Mouse (Mus musculus) forebrain, embryonic 16.5 days (tissue): ENCODE measurements around the gene Slc39a9. TPM values are rescaled to one million over a fixed set of nuclear protein-coding genes. Genes with fewer than 3 reads are reported as not detected.

Experiments used
- ATAC-seq: fragments of 200-750 bp; cut with Nextera tagmentation; 2 replicates; pipeline ENCODE4 v1.8.0; 2017; ENCODE audit warnings: mild to moderate bottlenecking, moderate library complexity
- H3K27ac ChIP-seq: fragments of 300-500 bp; sonication (generic); 2 replicates; pipeline ENCODE4 v1.5.1; 2014; ENCODE audit warnings: low read length, control low read depth
- H3K27me3 ChIP-seq: fragments of 300-500 bp; sonication (generic); replicated peaks from 2 replicates; pipeline ENCODE4 v1.6.1; 2014; ENCODE audit warnings: low read length; ENCODE audit not compliant: control insufficient read depth, insufficient read depth
- H3K36me3 ChIP-seq: fragments of 300-500 bp; sonication (generic); 2 replicates; pipeline ENCODE4 v1.6.1; 2014; ENCODE audit not compliant: control insufficient read depth, insufficient read depth
- H3K4me1 ChIP-seq: fragments of 300-500 bp; sonication (generic); replicated peaks from 2 replicates; pipeline ENCODE4 v1.6.1; 2014; ENCODE audit warnings: low read length; ENCODE audit not compliant: control insufficient read depth, insufficient read depth
- H3K4me2 ChIP-seq: fragments of 300-500 bp; sonication (generic); 2 replicates; pipeline ENCODE4 v1.6.1; 2014; ENCODE audit warnings: mild to moderate bottlenecking, low read length, control low read depth
- H3K4me3 ChIP-seq: fragments of 300-500 bp; sonication (generic); replicated peaks from 2 replicates; pipeline ENCODE4 v1.5.1; 2014; ENCODE audit warnings: mild to moderate bottlenecking, low read length, control low read depth
- H3K9ac ChIP-seq: fragments of 300-500 bp; sonication (generic); replicated peaks from 2 replicates; pipeline ENCODE4 v1.6.1; 2014; ENCODE audit warnings: low read depth, low read length, control low read depth
- H3K9me3 ChIP-seq: fragments of 300-500 bp; sonication (generic); 2 replicates; pipeline ENCODE4 v1.6.1; 2016; ENCODE audit warnings: low read length; ENCODE audit not compliant: control insufficient read depth
- WGBS: fragments of 180-500 bp; shearing (Covaris S2); extraction: QIAGEN DNeasy Blood & Tissue Kit; methylation state at CpG from one replicate; pipeline ENCODE4 v1.1.7; 2014; 5-methylcytosine and 5-hydroxymethylcytosine counted together
- polyA plus RNA-seq: library from polyadenylated mRNA; unstranded; fragments of >200 nt; fragmentation: Nextera tagmentation; extraction: Ambion mirVana; gene quantifications from 2 replicates; pipeline ENCODE4 v1.2.1, GENCODE M21; 2015

Gene Slc39a9
- polyA plus RNA-seq, 1 experiment from 2014 or later: 30.6 TPM

- peaks cover 38% of the 10 kb centered on the region for H3K4me1 ChIP-seq
- peak; percentile 75 for ATAC-seq
- H3K4me2 ChIP-seq: peak overlapping the region; percentile 89
- no peaks in the 10 kb centered on the region for H3K9me3 ChIP-seq
- 2% methylated on average over 39 of the region's 48 CpGs for WGBS
- H3K27ac ChIP-seq: peak overlapping the region; percentile 90
- H3K4me3 ChIP-seq: peak overlapping the region; percentile 99
- H3K9ac ChIP-seq: peak overlapping the region; percentile 98
- H3K36me3 ChIP-seq: peaks cover 20% of the 10 kb centered on the region
- no peaks in the 10 kb centered on the region for H3K27me3 ChIP-seq
Measured at GRCm38 (mm10) chr12:80642725-80643692, 674 bp upstream of the Slc39a9 start.

- 9% methylated on average over 18 of the region's 18 CpGs for WGBS
- H3K9ac ChIP-seq: peak overlapping the region; percentile 65
- H3K4me2 ChIP-seq: peak overlapping the region; percentile 93
- H3K4me1 ChIP-seq: peaks cover 41% of the 10 kb centered on the region
- H3K4me3 ChIP-seq: peak overlapping the region; percentile 99
- no peaks in the 10 kb centered on the region for H3K9me3 ChIP-seq
- peaks cover 12% of the 10 kb centered on the region for H3K36me3 ChIP-seq
- H3K27ac ChIP-seq: no peak overlapping the region
- H3K27me3 ChIP-seq: no peaks in the 10 kb centered on the region
- ATAC-seq: no peak
Measured at GRCm38 (mm10) chr12:80644506-80644868, 804 bp downstream of the Slc39a9 start.

DNA sequence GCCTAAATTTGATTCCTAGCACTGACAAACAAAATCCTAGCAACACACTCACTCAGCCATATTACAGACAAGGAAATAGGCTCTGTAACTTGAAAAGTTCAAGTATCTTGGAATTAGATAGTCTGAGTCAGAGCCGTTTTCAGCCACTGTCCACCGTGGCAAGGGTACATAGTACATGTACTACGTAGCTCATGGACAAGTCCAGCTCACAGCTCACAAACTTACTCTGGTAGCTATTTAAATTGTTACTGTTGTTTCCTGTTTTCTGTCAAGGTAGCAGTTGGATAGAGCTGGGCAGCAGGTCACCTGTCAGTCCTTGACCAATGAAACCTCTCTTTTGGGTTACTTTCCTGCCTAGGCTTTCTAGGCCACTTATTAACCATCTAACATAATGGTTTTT, 2.7 kb downstream of the Slc39a9 start:
- Histone ChIP-seq H3K9me3 (no peaks in the 10 kb centered on the region), H3K27ac (no peak overlapping the region), H3K4me3 (no peak overlapping the region), H3K36me3 (no peaks in the 10 kb centered on the region), H3K27me3 (no peaks in the 10 kb centered on the region), H3K4me2 (peak overlapping the region; percentile 93), H3K9ac (no peak overlapping the region), H3K4me1 (peaks cover 41% of the 10 kb centered on the region)
- 94% methylated on average over 3 of the region's 3 CpGs for WGBS
- no peak for ATAC-seq

DNA sequence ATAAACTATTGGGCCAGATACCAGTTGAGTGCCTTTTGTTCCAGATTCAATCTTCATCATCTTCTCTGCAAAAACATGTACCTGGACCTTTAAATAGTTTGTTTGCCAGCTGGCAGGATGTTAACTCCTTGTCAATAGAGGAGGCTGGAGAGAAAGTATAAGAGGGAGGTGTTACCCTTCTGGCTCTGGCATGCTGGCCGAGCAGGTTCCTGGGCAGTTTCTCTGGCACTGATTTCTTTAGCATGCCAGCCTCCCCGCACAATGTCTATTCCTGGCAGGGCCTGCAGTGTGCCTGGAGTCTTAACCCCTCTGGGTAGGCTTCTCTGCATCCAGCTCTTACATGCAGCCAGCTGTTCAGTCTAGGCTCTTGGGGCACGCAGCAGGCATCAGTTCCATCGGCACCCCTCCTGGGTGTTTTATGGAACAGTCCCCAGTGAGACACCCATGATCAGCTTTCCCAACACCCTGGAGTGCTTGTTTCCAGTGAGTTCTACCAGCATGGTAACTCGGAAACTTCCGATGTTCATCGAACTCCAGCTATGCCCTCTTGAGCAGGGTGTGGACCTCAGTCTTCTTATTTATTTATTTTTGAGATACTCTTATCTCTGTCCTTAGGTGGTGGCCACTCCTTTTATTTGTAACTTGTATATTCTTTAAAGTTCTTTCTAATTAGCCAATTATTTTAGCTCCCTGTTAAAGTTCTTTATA, 10.4 kb downstream of the Slc39a9 start:
- Histone ChIP-seq H3K9ac (no peak overlapping the region), H3K27ac (no peak overlapping the region), H3K4me2 (no peak overlapping the region), H3K27me3 (no peaks in the 10 kb centered on the region), H3K36me3 (no peaks in the 10 kb centered on the region), H3K4me1 (peaks cover 3% of the 10 kb centered on the region; the same call in 1 of the 2 replicates), H3K4me3 (no peak overlapping the region), H3K9me3 (no peaks in the 10 kb centered on the region)
- no peak for ATAC-seq
- WGBS: 80% methylated on average over 7 of the region's 7 CpGs

DNA sequence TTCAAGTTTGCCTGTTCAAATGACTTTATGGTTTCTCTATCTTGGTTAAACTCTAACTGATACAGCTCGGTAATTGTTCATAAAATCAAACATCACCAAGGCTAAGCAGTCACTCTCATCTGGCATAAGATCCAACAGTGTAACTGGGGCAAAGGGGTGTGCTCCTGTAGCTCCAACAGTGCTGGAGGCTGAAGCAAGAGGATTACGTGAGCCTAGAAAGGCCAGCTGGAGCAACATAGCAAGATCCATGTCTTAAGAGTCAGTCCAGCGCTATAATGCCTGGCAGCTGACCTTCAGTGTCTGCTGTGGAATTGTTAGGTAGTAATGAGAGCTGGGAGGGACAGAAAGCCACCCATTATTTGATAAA, 11.0 kb downstream of the Slc39a9 start:
- ATAC-seq: no peak
- 87% methylated on average over 3 of the region's 3 CpGs for WGBS

GRCm38 (mm10) chr12:80658661-80659060, 15.0 kb downstream of the Slc39a9 start:
- H3K27me3 ChIP-seq: no peaks in the 10 kb centered on the region
- H3K36me3 ChIP-seq: peaks cover 7% of the 10 kb centered on the region
- 74% methylated on average over 6 of the region's 6 CpGs for WGBS
- no peak overlapping the region for H3K9ac ChIP-seq
- no peak overlapping the region for H3K4me2 ChIP-seq
- H3K27ac ChIP-seq: peak overlapping the region; percentile 28; the same call in 1 of the 2 replicates
- ATAC-seq: no peak
- no peak overlapping the region for H3K4me3 ChIP-seq
- H3K4me1 ChIP-seq: peaks cover 5% of the 10 kb centered on the region; the same call in 1 of the 2 replicates
- no peaks in the 10 kb centered on the region for H3K9me3 ChIP-seq

More for the DNA sequence above, 11.0 kb downstream of the Slc39a9 start:
- H3K9ac ChIP-seq: no peak overlapping the region
- no peak overlapping the region for H3K4me2 ChIP-seq
- H3K9me3 ChIP-seq: no peaks in the 10 kb centered on the region
- no peak overlapping the region for H3K4me3 ChIP-seq
- no peak overlapping the region for H3K27ac ChIP-seq
- no peaks in the 10 kb centered on the region for H3K36me3 ChIP-seq
- H3K27me3 ChIP-seq: no peaks in the 10 kb centered on the region
- H3K4me1 ChIP-seq: peaks cover 5% of the 10 kb centered on the region; the same call in 1 of the 2 replicates

DNA sequence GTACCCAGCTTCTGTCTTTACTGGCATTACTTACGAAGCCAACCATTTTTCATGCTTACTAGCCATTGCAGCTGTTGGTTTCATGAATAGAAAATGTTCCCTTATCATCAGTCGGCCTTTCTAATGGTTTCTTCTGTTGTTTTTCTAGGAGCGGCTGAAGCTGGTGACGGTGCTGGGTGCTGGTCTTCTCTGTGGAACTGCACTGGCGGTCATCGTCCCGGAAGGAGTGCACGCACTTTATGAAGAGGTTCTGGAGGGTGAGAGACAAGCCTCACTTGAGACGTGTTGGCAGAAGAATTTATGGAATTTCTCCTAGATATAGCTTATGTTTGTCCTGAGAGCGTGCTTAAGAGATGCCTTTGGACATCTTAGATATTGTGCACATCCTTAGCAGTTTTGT, 18.6 kb downstream of the Slc39a9 start:
- Histone ChIP-seq H3K9me3 (no peaks in the 10 kb centered on the region), H3K27ac (no peak overlapping the region), H3K4me3 (no peak overlapping the region), H3K27me3 (no peaks in the 10 kb centered on the region), H3K9ac (no peak overlapping the region), H3K4me2 (no peak overlapping the region), H3K4me1 (peaks cover 5% of the 10 kb centered on the region; the same call in 1 of the 2 replicates), H3K36me3 (peaks cover 8% of the 10 kb centered on the region)
- WGBS: 96% methylated on average over 10 of the region's 10 CpGs
- ATAC-seq: no peak

- Histone ChIP-seq H3K9ac (no peak overlapping the region), H3K4me3 (no peak overlapping the region), H3K9me3 (no peaks in the 10 kb centered on the region), H3K27me3 (no peaks in the 10 kb centered on the region), H3K4me2 (no peak overlapping the region), H3K36me3 (peaks cover 8% of the 10 kb centered on the region), H3K4me1 (0 out of 2 replicates have a peak, but pooled peaks cover 2% of the 10 kb centered on the region), H3K27ac (no peak overlapping the region)
- WGBS: 95% methylated on average over 2 of the region's 2 CpGs
- ATAC-seq: no peak
Measured at GRCm38 (mm10) chr12:80663935-80664334, 20.3 kb downstream of the Slc39a9 start.

DNA sequence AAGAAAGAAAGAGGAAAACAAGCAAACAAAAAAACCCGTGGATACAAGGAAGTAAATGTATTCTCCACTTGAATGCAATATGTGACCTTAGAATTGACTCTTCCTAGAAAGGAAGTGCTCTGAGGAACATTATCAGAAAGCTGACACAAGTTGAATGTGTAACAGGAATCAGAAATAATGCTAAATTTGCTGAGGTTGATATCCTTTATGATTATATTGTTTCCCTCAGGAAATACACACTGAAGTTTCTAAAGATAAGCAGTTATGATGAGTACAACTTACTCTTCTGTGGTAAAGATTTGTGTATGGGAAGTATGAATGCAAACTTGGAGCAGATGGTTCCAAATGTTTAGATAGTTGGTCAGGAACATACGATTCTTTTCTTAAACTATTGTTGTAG, 24.7 kb downstream of the Slc39a9 start:
- WGBS: 86% methylated on average over 2 of the region's 2 CpGs
- Histone ChIP-seq H3K4me2 (no peak overlapping the region), H3K9ac (no peak overlapping the region), H3K4me3 (no peak overlapping the region), H3K27me3 (no peaks in the 10 kb centered on the region), H3K27ac (no peak overlapping the region), H3K36me3 (peaks cover 7% of the 10 kb centered on the region), H3K4me1 (no peaks in the 10 kb centered on the region), H3K9me3 (no peaks in the 10 kb centered on the region)
- no peak for ATAC-seq
